Mouse (Mus musculus) cerebellum, postnatal 36 days (tissue): ENCODE results near the gene 1700001C19Rik.
A peak's percentile ranks its signal among the peaks of the same experiment; 100 is the strongest.

Experiments used
- DNase-seq, 2 experiments: peaks; one replicate each; pipeline ENCODE4 v3.0.0; 2021 to 2022; ENCODE audit warnings: mixed read lengths in 2 of 2

The 1700001C19Rik gene

DNA sequence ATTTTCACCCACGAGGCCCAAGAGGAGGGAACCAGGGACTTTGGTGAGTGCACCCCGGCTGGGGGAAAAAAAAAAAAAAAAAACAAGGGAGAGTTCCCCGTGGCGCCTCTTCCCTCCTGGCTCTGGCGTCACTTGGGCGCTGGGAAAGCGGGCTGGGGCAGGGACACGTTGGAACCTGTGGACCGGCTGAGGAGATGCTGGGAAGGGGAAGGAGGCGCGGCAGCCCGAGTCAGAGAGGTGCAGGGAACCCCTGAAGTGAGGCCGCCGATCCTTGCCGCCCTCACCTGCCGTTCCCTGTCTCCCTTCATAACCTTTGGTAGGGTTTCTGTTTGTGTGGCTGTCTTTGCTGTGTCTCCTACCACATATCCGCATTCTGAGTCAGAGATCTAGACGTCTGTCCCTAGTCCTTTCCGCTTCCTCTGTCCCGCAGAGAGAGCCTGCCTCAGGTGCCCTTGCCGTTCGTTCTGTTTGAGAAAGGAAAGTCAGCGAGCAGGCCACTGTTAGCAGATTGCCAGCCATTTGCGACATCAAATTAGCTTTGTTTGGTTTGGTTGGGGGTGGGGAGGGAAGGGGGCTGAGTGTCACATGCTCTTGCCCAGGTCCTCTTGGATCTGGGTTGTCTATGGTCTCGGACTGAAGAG, at the start of gene 1700001C19Rik:
1700001C19Rik (minus strand) TSS at position 470 of the 641 bp plus-strand sequence.
- DNase-seq, result no peak

DNA sequence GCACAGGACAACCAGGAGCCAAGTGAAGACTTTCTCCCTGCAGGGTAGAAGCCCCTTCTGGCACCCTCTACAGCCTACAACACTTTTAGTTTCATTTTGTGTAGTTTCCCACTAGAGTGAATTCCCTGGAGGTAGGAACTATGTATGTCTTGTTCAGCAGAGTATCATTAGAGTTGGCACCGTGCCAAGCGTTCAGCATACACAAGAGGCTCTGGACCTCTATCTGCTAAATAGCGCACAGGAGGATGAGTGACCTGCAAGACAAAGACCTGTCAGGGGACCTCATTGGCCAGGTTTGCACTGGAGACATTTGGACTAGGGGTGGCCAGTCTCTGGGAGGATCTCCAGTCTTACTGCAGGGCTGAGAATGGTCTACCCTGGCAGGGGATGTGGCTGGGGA, 48.6 kb upstream of the 1700001C19Rik start:
- no peak for DNase-seq

DNA sequence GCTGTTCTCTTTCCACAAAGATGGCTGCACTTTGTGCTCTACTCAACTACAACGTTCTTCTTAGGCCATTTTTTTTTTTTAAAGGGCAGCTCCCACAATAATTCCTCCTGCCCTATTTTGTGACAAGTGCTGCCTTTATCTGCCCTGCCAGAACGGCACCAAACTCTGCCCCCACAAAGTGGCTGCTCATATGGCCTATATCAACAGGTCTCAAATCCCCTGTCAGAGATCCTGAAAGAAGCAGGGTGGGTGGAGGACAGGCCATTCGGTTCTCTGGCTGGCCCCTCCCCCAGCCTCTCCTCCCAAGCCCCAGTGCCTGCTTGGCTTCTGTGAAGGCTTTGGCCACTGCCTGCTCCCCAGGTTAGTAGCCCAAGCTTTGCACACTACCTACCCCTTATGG, 47.8 kb upstream of the 1700001C19Rik start:
- DNase-seq, result no peak

GRCm38 (mm10) chr17:47484241-47484921, 47.2 kb upstream of the 1700001C19Rik start:
- no peak for DNase-seq

- peak; percentile 54 to 60 for DNase-seq
Observed at GRCm38 (mm10) chr17:47482401-47482800, 45.2 kb upstream of the 1700001C19Rik start.

DNA sequence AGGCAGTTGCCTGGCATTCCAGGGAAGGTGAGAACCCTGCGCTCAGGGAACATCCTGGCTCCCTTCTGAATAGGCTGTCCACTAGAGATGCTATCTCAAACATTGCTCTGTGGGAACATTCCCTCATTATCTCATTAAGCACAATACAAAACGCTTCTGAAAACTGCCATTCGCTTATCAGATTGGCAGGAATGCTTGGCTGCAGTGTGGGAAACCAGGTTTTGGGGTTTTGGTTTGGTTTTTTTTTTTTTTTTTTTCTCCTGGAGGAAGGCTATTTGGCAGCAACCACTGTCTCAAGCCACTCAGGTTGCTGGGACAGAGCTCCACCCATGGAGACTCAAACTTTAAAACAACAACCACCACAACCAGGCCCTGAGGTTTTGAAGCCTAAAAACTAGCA, 42.7 kb upstream of the 1700001C19Rik start:
- no peak for DNase-seq

DNA sequence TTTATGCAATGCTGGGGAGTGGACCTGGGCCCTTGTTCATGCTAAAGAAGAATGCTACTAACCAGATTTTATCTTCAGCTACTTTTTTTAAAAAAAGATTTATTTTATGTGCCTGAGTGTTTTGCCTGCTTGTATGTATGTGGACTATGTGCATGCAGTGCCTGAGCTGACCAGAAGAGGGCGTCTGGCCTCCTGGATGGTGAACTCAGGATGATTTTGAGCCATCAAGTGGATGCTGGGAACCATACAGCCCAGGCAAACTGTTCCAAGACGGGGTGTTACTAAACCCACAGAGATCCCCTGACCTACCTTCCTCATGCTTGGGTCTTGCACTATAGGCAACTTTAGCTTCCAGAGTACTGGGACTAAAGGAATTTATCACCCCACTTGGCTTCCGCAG, 38.5 kb upstream of the 1700001C19Rik start:
- no peak for DNase-seq

DNA sequence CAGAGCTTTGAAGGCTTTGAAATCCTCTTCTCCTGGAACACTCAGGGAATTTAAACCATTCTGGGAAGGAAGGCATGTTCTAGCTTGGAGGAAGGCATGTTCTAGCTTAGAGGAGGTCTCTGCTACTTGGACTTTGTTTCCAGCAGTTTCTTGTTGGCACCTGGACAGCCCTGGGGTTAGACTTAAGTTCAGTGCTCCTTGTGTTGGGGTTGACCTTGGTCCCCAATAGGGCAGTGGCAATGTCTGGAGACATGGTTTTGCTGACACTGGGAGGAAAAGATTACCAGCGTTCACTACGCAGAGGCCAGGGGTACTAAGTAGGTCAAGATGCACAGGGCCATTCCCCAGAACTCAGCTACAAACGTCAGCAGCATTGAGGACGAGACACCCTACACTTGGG, 38.0 kb upstream of the 1700001C19Rik start:
- DNase-seq, result no peak

DNA sequence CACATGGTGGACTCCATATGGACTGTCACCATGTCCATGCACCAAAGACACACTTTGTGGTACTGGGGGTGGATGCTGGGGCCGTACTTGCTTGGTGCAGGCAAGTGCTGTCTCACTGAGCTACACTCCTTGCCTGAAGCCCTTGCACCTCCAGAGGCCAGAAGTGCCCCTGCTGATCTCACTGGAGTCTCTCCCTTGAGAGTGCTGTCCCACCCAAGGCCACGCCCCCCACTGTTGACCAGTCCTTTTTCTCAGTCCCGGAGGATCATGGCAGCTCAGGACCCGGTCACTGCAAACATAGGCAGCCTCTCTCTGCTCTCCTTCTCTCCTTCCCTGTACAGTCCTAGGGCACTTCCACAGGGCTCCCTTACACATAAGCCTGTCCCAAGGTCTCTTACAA, 37.1 kb upstream of the 1700001C19Rik start:
- no peak for DNase-seq

DNA sequence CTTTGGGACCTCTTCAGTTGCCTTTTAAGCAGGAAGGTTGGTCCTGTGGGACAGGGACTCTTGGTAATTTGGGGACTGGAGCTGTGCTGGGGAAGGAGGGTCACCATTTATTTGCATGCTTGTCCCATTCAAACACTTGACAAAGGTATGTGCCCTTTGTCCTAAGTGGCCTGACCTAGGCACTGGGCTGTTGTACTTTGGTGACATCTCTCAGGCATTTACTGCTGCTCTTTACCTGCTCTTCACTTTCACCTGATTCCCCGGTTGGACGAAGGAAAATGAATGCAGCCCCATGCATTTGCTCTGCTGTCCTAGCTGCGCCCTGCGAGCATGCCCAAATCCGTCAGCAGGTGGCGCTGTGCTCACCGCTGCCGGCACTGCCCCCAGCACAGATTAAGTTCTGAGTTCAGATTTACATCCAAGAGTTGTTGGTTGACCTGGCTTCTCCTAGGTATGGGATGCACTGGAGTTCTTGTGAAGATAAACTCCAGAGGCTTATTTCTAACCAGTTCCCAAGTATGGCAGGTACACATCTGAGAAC, 36.3 kb upstream of the 1700001C19Rik start:
- DNase-seq, result peak; percentile 38 to 45

DNA sequence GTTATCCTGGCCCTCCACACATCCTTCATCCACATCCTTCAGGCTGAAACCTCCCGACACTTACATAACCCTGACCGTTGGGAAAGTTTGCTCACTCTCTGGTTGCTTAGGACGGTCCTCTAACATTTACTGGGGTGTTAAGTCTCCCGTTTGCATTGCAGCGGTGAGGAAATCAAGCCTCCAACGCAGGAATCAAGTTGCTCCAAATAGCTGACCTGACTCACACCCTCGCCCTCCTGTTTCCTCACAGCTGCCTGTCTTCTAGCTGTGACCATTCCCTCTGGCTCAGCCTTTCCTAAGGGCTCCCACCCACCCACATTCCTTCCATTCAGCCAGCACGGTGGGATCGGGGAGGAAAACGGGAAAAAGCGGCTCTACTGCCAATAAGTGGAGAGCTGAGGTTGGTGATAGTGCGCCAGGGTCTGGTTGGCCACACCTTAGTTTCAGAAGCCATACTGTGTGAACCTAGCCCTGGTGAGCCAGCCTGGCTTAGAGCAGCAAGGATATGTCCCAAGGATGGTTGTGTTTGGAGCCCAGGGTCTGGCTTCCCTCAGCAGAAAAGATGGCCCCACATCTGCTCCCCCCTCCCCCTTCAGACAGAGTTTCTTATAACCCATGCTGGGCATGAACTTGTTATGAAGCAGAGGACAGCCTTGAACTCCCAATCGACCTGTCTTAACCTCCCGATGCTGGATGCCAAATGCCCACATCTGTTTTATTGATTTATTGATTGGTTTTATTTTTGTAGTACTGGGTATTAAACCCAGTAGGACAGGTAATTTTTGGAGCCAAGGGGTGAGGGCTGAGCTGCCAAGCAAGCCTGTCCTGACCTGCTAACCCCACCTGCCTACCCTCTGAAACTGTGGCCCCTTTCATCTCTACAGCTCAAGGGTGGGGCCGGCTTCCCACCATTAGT, 35.5 kb upstream of the 1700001C19Rik start:
- DNase-seq, result no peak

- peak; percentile 70 to 73 for DNase-seq
Observed at GRCm38 (mm10) chr17:47470686-47471085, 33.5 kb upstream of the 1700001C19Rik start.

GRCm38 (mm10) chr17:47470121-47470520, 32.9 kb upstream of the 1700001C19Rik start:
- DNase-seq, result peak; percentile 66 to 71

- DNase-seq, result no peak
Observed at GRCm38 (mm10) chr17:47469642-47470041, 32.5 kb upstream of the 1700001C19Rik start.

GRCm38 (mm10) chr17:47468466-47468865, 31.3 kb upstream of the 1700001C19Rik start:
- DNase-seq, result no peak

DNA sequence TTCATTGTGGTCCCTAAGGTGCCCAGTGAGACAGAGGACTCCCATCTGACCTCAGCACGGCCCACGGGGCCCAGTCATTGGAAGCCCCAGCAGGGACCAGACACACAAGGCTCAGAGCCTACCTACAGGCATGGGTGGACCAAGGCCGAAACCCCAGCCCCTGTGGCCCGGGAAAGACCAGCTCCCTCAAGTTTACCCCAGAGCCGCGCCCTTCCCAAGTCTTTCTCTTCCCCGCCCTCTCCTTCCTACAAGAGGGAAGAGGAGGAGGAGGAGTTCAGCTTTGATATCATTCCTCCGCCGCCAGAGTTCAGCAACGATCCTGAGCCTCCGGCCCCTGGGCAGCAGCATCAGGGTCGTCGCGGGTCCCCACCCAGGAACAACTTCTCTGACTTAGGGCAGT, 30.9 kb upstream of the 1700001C19Rik start:
- DNase-seq, result no peak

GRCm38 (mm10) chr17:47467659-47468058, 30.5 kb upstream of the 1700001C19Rik start:
- no peak for DNase-seq

- no peak for DNase-seq
Observed at GRCm38 (mm10) chr17:47466284-47466683, 29.1 kb upstream of the 1700001C19Rik start.

GRCm38 (mm10) chr17:47465016-47465415, 27.8 kb upstream of the 1700001C19Rik start:
- DNase-seq, result no peak

- no peak for DNase-seq
Observed at GRCm38 (mm10) chr17:47464248-47464965, 27.2 kb upstream of the 1700001C19Rik start.

DNA sequence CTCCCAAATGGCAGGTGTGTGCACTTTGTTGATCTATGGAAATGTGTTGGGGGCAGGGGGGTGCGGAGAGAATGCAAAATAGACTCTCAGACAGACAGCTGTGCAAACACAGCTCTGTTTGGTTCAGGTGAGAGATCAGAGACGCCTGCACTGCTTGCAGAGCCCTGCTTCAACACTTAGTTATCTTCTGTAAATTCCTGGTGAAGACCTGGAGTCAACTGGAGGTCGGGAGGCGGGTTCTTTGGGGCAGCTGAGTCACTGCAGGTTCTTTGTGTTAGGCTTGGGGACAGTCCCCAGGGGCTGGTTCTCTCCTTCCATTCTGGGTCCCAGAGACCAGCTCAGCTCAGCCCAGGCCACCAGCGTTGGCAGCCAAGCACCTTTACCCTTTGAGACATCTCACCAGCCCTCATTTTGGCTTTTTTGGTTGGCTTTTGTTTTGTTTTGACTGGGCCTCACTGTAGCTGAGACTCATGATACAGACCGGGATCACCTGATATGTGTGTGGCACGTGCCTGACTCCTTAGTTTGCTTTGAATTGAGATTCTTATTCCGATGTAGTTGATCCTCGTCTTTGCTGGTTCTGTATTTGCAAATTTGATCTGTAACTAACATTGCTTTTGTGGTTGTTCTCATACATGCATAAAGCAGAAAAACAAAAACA, 25.7 kb upstream of the 1700001C19Rik start:
- no peak for DNase-seq

GRCm38 (mm10) chr17:47462209-47462608, 25.0 kb upstream of the 1700001C19Rik start:
- DNase-seq, result no peak
